Mouse (Mus musculus) C2C12 (cell line): ENCODE measurements around the gene Nkx1-2.

Experiments used
- CTCF ChIP-seq: IDR thresholded peaks from one replicate; pipeline ENCODE4 v1.5.1; 2011; ENCODE audit not compliant: control insufficient read depth, insufficient read depth, insufficient read length
- FOSL1 ChIP-seq: IDR thresholded peaks from one replicate; pipeline ENCODE4 v1.8.0; 2011; ENCODE audit warnings: mild to moderate bottlenecking, low read length; ENCODE audit not compliant: poor library complexity, insufficient read depth, severe bottlenecking
- MAX ChIP-seq: IDR thresholded peaks from one replicate; pipeline ENCODE4 v1.6.1; 2011; ENCODE audit warnings: mild to moderate bottlenecking, control low read depth
- MYOG ChIP-seq: IDR thresholded peaks from one replicate; pipeline ENCODE4 v1.6.1; 2011; ENCODE audit not compliant: control insufficient read depth, insufficient read length; ENCODE audit errors: extremely low read depth
- USF1 ChIP-seq: IDR thresholded peaks from one replicate; pipeline ENCODE4 v1.6.1; 2011; ENCODE audit warnings: low read depth, mild to moderate bottlenecking, control low read depth, moderate library complexity

DNA sequence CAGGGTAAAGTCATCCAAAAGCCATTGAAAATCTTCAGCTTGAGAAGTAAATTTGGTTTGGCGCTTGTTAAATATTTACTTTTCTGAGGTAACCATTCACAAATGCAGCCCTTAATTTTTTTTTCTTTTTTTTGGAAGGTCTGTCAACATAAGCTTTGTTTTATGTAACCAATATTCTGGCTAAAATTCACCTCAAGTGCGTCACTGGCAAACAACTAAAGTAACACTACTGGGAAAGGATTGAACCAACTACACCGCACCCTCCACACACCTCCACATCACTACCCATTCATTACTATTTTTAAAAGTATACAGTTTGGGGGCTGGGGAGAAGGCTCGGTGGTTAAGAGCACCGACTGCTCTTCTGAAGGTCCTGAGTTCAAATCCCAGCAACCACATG lies 24.8 kb downstream of the Nkx1-2 start:
- TF ChIP-seq CTCF (no peak), MAX (no peak), MYOG (no peak), USF1 (no peak), FOSL1 (no peak)
